ENCODE assay signal across 17 mouse cellular contexts in the genomic region with DNA sequence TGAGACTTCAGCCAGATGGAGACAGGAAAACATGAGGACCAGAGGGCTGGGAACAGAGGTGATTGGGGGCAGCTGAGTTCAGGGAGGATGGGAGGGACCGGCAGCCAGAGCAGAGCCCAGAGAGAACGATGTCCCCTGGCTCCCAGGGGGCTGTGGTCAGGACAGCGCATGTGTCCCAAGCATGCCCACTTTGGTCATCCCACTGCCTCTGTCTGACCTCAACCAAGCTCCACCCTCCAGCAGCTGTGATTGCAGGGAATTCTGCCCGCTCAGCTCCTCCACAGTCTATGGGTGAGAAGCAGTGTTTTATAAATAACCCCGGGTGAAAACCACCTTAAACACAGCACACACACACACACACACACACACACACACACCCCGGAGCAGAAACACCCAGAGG.
"Had no signal": no experiment of that assay in that cellular context is flagged by ENCODE, and none has a peak within 500 bp of the region (broad histone marks: within the 10 kb centered on the region; RNA-seq: fewer than 3 reads in every experiment).

No protein-coding gene starts in this region.

- DNase-seq: lung, adult 18-20 months; lung, embryonic 14.5 days; lung, postnatal 10 days; lung, postnatal 4 days; midbrain, embryonic 14.5 days; right cerebral cortex, postnatal 25 days; right cerebral cortex, postnatal 4 days; spleen, adult 18-20 months; thymus, adult 2 months; thymus, postnatal 25 days; thymus, postnatal 4 days had no signal

- H3K36me3 ChIP-seq: midbrain, embryonic 10.5 days; midbrain, embryonic 12.5 days; neural tube, embryonic 12.5 days; stomach, embryonic 15.5 days had no signal

- H3K4me2 ChIP-seq: lung, embryonic 14.5 days; midbrain, embryonic 12.5 days; neural tube, embryonic 12.5 days; stomach, embryonic 15.5 days had no signal

- H3K9me3 ChIP-seq: midbrain, embryonic 10.5 days; stomach, embryonic 15.5 days had no signal

- H3K27ac ChIP-seq: midbrain, embryonic 10.5 days; midbrain, embryonic 12.5 days; neural tube, embryonic 12.5 days; stomach, embryonic 15.5 days; stomach, postnatal 0 days had no signal

- ATAC-seq: midbrain, embryonic 16.5 days had no signal

- H3K9ac ChIP-seq: lung, embryonic 14.5 days; midbrain, embryonic 12.5 days; neural tube, embryonic 12.5 days; stomach, embryonic 15.5 days had no signal

- H3K27me3 ChIP-seq: stomach, embryonic 15.5 days had no signal

- H3K4me3 ChIP-seq: midbrain, embryonic 10.5 days; midbrain, embryonic 12.5 days; neural tube, embryonic 12.5 days; stomach, embryonic 15.5 days had no signal

- H3K4me1 ChIP-seq: stomach, embryonic 15.5 days had no signal
